Mouse (Mus musculus): ENCODE measurements at regions not wholly inside any gene's neighbourhood (a gene's known extent, or its start where the extent isn't known, plus 50 kb on each side); places are given as distances from the start of the nearest gene placed in this dataset.

- no peak for DNase-seq (ENCODE audit: low read depth, low spot score)
- TF ChIP-seq CTCF (IDR thresholded peaks at IDR 0.05) = no peak
- ATAC-seq = no peak
- POLR2A ChIA-PET = interaction anchor here (0.6 kb wide), 1 partner anchor 9 kb away, joined by 3 read pairs; no protein-coding TSS in a partner anchor
- no peaks in the 10 kb centered on the region for H3K27me3 ChIP-seq
- CTCF ChIA-PET = no interaction called here
- in situ Hi-C loops (cut with MboI; ENCODE audit: low pct_unique_long_range_greater_than_20kb) = no loop called here
Observed at GRCm38 (mm10) chr10:37280823-37281222, 142.1 kb upstream of the Marcks start.

GRCm38 (mm10) chr10:37280150-37280820, 141.6 kb upstream of the Marcks start:
- ChIA-PET CTCF (no interaction called here), POLR2A (interaction anchor here (0.6 kb wide), 1 partner anchor 9 kb away, joined by 3 read pairs; no protein-coding TSS in a partner anchor)
- no peak for ATAC-seq
- no peak for TF ChIP-seq CTCF (IDR thresholded peaks at IDR 0.05)
- in situ Hi-C loops (cut with MboI; ENCODE audit: low pct_unique_long_range_greater_than_20kb) = no loop called here
- H3K27me3 ChIP-seq = no peaks in the 10 kb centered on the region
- DNase-seq (ENCODE audit: low read depth, low spot score) = no peak

GRCm38 (mm10) chr10:37279316-37279715, 140.6 kb upstream of the Marcks start:
- no peak for DNase-seq (ENCODE audit: low read depth, low spot score)
- CTCF ChIA-PET = interaction anchor here (1.6 kb wide), 1 partner anchor 16 kb away, joined by 4 read pairs; no protein-coding TSS in a partner anchor
- POLR2A ChIA-PET = interaction anchor here (0.6 kb wide), 2 partner anchors 124 to 376 kb away, joined by 6 to 7 read pairs; no protein-coding TSS in a partner anchor
- ATAC-seq = no peak
- no peaks in the 10 kb centered on the region for H3K27me3 ChIP-seq
- in situ Hi-C loops (cut with MboI; ENCODE audit: low pct_unique_long_range_greater_than_20kb) = no loop called here
- TF ChIP-seq CTCF (IDR thresholded peaks at IDR 0.05) = no peak

- DNase-seq (ENCODE audit: low read depth, low spot score) (no peak), ATAC-seq (no peak)
- no peaks in the 10 kb centered on the region for H3K27me3 ChIP-seq
- in situ Hi-C loops (cut with MboI; ENCODE audit: low pct_unique_long_range_greater_than_20kb) = no loop called here
- no peak for TF ChIP-seq CTCF (IDR thresholded peaks at IDR 0.05)
- CTCF ChIA-PET = interaction anchor here (1.3 to 2.0 kb wide), 3 partner anchors 11 to 23 kb away, joined by 3 to 4 read pairs (median 4); no protein-coding TSS in a partner anchor
- POLR2A ChIA-PET = no interaction called here
Observed at GRCm38 (mm10) chr10:37275857-37276256, 137.1 kb upstream of the Marcks start.

GRCm38 (mm10) chr10:37275271-37275670, 136.6 kb upstream of the Marcks start:
- no peak for ATAC-seq
- POLR2A ChIA-PET = no interaction called here

GRCm38 (mm10) chr10:37271967-37272366, 133.2 kb upstream of the Marcks start:
- ATAC-seq = no peak
- in situ Hi-C loops (cut with MboI; ENCODE audit: low pct_unique_long_range_greater_than_20kb) = no loop called here
- no peak for DNase-seq (ENCODE audit: low read depth, low spot score)
- H3K27me3 ChIP-seq = no peaks in the 10 kb centered on the region
- no peak for TF ChIP-seq CTCF (IDR thresholded peaks at IDR 0.05)
- CTCF ChIA-PET = interaction anchor here (1.8 kb wide), 1 partner anchor 10 kb away, joined by 10 read pairs; no protein-coding TSS in a partner anchor
- POLR2A ChIA-PET = interaction anchor here (1.1 kb wide), 1 partner anchor 9 kb away, joined by 3 read pairs; no protein-coding TSS in a partner anchor

More at GRCm38 (mm10) chr10:37275271-37275670, 136.6 kb upstream of the Marcks start:
- DNase-seq (ENCODE audit: low read depth, low spot score) = no peak
- no peak for TF ChIP-seq CTCF (IDR thresholded peaks at IDR 0.05)
- in situ Hi-C loops (cut with MboI; ENCODE audit: low pct_unique_long_range_greater_than_20kb) = no loop called here
- no peaks in the 10 kb centered on the region for H3K27me3 ChIP-seq
- CTCF ChIA-PET = interaction anchor here (1.3 to 2.0 kb wide), 2 partner anchors 11 to 23 kb away, joined by 3 to 4 read pairs; no protein-coding TSS in a partner anchor

- ATAC-seq = no peak
- POLR2A ChIA-PET = interaction anchor here (0.7 kb wide), 1 partner anchor 27 kb away, joined by 8 read pairs; no protein-coding TSS in a partner anchor
- CTCF ChIA-PET = interaction anchor here (1.1 kb wide), 1 partner anchor 35 kb away, joined by 3 read pairs; no protein-coding TSS in a partner anchor
- no peak for TF ChIP-seq CTCF (IDR thresholded peaks at IDR 0.05)
- in situ Hi-C loops (cut with MboI; ENCODE audit: low pct_unique_long_range_greater_than_20kb) = no loop called here
- H3K27me3 ChIP-seq = no peaks in the 10 kb centered on the region
- no peak for DNase-seq (ENCODE audit: low read depth, low spot score)
Observed at GRCm38 (mm10) chr10:37270236-37271000, 131.7 kb upstream of the Marcks start.

GRCm38 (mm10) chr10:37266909-37267308, 128.2 kb upstream of the Marcks start:
- no peak for ATAC-seq
- H3K27me3 ChIP-seq = no peaks in the 10 kb centered on the region
- DNase-seq (ENCODE audit: low read depth, low spot score) = no peak
- in situ Hi-C loops (cut with MboI; ENCODE audit: low pct_unique_long_range_greater_than_20kb) = no loop called here
- ChIA-PET CTCF (no interaction called here), POLR2A (interaction anchor here (1.2 kb wide), 1 partner anchor 41 kb away, joined by 3 read pairs; no protein-coding TSS in a partner anchor)
- TF ChIP-seq CTCF (IDR thresholded peaks at IDR 0.05) = no peak

- CTCF ChIA-PET = interaction anchor here (2.6 kb wide), 1 partner anchor 12 kb away, joined by 10 read pairs; no protein-coding TSS in a partner anchor
- in situ Hi-C loops (cut with MboI; ENCODE audit: low pct_unique_long_range_greater_than_20kb) = no loop called here
Observed at GRCm38 (mm10) chr10:37260791-37261488, 122.2 kb upstream of the Marcks start.

GRCm38 (mm10) chr10:37259186-37259585, 120.5 kb upstream of the Marcks start:
- no peak for TF ChIP-seq CTCF (IDR thresholded peaks at IDR 0.05)
- ChIA-PET CTCF (interaction anchor here (1.2 kb wide), 2 partner anchors 9 to 14 kb away, joined by 3 read pairs; no protein-coding TSS in a partner anchor), POLR2A (no interaction called here)
- DNase-seq (ENCODE audit: low read depth, low spot score) (no peak), ATAC-seq (no peak)
- in situ Hi-C loops (cut with MboI; ENCODE audit: low pct_unique_long_range_greater_than_20kb) = no loop called here
- no peaks in the 10 kb centered on the region for H3K27me3 ChIP-seq

More at GRCm38 (mm10) chr10:37260791-37261488, 122.2 kb upstream of the Marcks start:
- TF ChIP-seq CTCF (IDR thresholded peaks at IDR 0.05) = peak; percentile 15
- POLR2A ChIA-PET = no interaction called here
- DNase-seq (ENCODE audit: low read depth, low spot score) (no peak), ATAC-seq (no peak)
- no peaks in the 10 kb centered on the region for H3K27me3 ChIP-seq
